Mouse (Mus musculus): ENCODE results near the gene Ptpn1. TPM values are rescaled to one million over a fixed set of nuclear protein-coding genes. Genes with fewer than 3 reads are reported as not detected.

Ptpn1 gene
- total RNA-seq, 2 experiments from 2014 or later, result 54.8 to 65.3 TPM

DNA sequence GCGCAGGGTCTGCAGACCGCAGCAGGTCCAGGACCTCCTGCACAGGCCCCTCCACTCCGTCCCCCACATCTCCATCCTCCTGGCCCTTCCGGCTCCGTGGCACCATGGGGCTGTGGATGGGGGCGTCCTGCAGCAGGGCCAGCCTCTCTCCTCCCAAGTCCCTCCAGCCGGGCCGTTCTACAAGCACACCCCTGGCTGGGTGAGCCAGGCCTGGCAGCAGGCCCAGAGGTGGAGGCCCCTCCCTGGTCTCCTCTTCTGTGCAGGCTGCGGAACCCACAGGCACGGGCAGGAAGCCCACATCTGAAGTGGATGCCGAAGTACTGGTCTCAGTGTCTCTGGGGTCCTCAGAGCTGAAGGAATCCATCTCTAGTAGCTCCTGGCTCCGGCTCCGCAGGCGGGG, 57.5 kb downstream of the Ptpn1 start:
- intact Hi-C loops (cut with DNase I), result loop anchor here (10.0 kb wide), 1 partner anchor 105 kb away; no protein-coding TSS in a partner anchor
- peak in 1 of 2 experiments; percentile 79 for DNase-seq (ENCODE audit: extremely low spot score in 1 of 2, low spot score in 2 of 2)

DNA sequence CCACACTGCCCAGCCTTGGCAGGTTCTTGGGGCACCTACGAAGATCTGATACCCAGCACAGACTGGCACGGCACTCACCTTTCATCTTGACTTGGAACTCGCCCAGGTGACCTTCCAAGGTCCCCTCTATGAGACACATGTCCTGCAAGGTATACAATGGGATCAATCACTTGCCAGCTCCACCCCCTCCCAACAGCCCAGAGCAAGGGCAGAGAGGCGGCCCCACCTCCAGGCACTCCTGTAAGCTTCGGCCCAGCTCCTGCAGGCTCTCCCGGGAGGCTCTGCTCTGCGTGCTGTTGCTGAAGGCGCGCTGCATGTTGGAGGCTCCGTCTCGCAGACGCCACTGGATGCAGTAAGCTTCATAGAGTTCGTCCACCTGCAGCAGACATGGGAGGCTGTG, 61.4 kb downstream of the Ptpn1 start:
- no peak for DNase-seq (ENCODE audit: extremely low spot score in 1 of 2, low spot score in 2 of 2)
- intact Hi-C loops (cut with DNase I), result no loop called here

GRCm38 (mm10) chr2:167995870-167996635, 64.2 kb downstream of the Ptpn1 start:
- intact Hi-C loops (cut with DNase I), result no loop called here
- DNase-seq (ENCODE audit: extremely low spot score in 1 of 2, low spot score in 2 of 2), result no peak

GRCm38 (mm10) chr2:167996672-167997215, 64.9 kb downstream of the Ptpn1 start:
- no peak for DNase-seq (ENCODE audit: extremely low spot score in 1 of 2, low spot score in 2 of 2)
- intact Hi-C loops (cut with DNase I), result no loop called here

DNA sequence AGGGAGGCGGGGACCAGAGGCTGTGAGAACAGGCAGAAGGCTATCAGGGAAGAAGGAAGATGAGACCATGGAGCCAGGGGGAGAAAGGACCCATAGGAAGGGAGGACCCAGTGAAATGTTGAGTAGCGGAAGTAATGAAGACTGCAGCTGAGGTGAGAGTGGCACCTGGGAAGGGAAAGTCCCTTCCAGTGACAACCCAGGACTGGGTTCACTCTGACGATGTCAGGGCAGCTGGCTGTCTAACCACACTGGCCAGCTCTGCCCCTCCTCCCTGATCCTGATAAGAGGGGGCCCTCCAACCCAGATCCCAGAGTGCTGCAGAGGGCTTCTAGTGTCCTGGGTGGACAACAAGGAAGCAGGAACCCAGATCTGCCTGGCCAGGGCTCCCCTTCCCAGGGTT, 65.7 kb downstream of the Ptpn1 start:
- intact Hi-C loops (cut with DNase I), result no loop called here
- no peak for DNase-seq (ENCODE audit: extremely low spot score in 1 of 2, low spot score in 2 of 2)

DNA sequence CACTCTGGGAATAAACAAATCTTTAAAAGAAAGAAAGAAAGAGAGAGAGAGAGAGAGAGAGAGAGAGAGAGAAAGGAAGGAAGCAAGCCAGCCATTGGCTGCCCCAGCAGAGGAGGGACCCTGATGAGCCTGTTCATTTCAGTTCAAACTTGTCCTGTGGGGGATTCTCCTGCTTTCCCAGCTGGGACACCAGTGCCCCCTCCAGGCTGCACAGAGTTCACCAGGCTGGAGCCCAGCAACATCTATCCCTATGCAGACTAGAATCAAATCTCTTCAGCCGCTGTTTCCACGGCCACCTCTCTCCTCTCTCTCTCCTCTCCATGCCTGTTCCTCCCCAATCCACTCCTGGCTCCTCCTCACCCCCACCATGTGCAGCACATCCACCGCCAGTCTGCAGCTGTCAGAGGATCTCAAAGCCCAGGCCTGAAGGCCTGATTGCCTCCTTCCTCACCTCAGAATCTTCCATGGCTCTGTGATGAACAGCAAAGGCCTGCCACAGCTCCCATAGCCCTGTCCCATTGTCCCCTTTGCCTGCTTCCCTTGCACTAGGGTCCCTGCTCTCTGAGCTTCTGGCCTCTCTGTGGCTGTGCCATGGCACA, 67.4 kb downstream of the Ptpn1 start:
- DNase-seq (ENCODE audit: extremely low spot score in 1 of 2, low spot score in 2 of 2), result no peak
- intact Hi-C loops (cut with DNase I), result no loop called here

DNA sequence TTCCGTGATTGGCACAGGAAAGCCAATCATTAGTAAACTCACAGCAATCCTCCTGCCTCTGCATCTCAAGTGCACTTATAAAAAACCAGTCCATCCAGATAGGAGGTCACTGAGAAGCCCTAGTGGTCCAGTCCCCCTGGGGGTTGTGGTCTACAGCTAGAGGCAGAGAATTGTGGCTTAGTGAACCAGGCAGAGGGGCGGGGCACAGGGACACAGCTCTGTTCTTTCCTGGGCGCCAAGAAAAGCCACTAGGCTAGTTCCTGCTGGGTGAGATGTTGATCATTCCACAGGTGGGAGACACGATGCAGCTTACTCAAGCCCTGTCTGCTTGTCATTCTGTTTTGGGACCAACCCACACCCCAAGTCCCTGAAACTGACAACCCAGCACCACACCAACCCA, 70.3 kb downstream of the Ptpn1 start:
- intact Hi-C loops (cut with DNase I), result no loop called here
- no peak for DNase-seq (ENCODE audit: extremely low spot score in 1 of 2, low spot score in 2 of 2)

DNA sequence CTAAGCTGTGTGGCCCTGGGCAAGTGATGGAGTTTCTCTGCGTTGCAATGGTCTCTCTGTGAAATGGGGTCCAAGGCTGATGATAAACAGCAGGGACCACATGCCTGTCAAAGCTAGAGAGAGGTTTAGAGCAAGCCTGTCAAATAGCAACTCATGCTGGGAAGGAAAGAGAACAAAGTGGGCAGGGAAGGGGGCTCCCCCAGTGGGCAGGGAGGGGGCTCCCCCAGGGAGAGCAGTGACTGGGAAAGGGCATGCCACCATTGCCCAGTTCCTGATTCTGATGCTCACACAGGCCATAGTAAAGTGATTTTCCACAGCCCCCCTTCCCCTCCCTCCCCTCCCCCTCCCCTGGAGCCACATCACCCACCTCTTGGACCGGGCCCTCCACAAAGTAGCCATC, 71.0 kb downstream of the Ptpn1 start:
- no peak for DNase-seq (ENCODE audit: extremely low spot score in 1 of 2, low spot score in 2 of 2)
- intact Hi-C loops (cut with DNase I), result no loop called here

GRCm38 (mm10) chr2:168003431-168003830, 71.6 kb downstream of the Ptpn1 start:
- intact Hi-C loops (cut with DNase I), result no loop called here
- DNase-seq (ENCODE audit: extremely low spot score in 1 of 2, low spot score in 2 of 2), result no peak

- no peak for DNase-seq (ENCODE audit: extremely low spot score in 1 of 2, low spot score in 2 of 2)
- intact Hi-C loops (cut with DNase I), result no loop called here
These were observed 72.5 kb downstream of the Ptpn1 start for GRCm38 (mm10) chr2:168004369-168004768.

- no peak for DNase-seq (ENCODE audit: extremely low spot score in 1 of 2, low spot score in 2 of 2)
- intact Hi-C loops (cut with DNase I), result no loop called here
These were observed 73.1 kb downstream of the Ptpn1 start for GRCm38 (mm10) chr2:168005005-168005404.

DNA sequence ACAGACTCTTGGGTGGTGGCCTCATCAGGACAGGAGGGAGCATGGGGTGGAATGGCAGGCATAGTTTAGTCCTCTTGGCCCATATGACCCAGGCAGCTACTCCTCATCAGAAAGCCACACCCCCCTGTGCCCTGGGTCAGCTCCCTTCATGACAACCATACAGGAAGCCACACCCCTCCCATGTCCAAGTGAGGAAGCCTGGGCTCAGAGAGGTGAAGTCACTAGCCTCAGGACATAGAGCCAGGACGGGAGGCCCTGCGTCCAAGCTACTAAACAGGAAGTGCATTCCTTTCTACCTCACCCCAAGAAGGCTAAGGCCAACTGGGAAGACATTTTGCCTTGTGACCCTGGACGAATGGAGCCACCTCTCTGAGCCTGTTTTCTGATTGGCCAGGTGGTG, 73.8 kb downstream of the Ptpn1 start:
- intact Hi-C loops (cut with DNase I), result no loop called here
- DNase-seq (ENCODE audit: extremely low spot score in 1 of 2, low spot score in 2 of 2), result no peak

DNA sequence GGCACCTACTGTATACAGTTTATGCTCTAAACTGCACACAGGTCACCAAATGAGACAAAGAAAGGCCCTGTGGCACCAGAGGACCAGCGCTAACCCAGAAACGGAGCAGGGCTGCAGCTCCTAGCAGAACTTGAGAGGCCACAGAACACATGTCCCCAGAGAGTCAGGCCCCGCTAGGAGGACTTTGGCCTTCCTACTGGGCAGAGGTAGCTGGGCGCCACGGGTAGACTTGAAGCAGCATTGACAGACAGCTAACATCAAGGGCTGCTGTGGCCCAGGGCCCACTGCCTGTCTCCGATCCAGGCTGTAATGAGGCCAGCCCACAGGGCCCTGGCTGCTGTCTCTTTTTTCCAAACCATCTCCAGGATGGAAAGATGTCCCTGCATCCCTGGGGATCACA, 74.6 kb downstream of the Ptpn1 start:
- DNase-seq (ENCODE audit: extremely low spot score in 1 of 2, low spot score in 2 of 2), result no peak
- intact Hi-C loops (cut with DNase I), result no loop called here

DNA sequence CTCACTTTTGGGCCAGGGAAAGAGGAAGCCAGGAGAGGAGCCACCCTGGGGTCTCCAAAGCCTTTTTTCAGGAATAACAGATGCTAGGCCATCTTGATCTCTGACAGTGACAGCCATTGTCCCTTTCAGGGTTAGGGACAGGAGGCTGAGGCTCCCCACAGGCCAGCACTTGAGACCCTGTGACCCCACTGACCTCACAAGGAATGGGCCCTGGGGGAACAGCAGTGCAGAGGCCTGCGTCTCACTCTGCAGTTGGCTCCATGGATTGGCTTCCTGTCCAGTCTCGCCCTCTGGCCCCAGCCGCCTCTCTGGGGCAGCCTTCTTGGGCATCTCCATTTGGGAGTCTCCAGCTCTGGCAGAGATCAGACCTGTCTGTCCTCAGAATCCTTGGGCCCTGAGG, 76.3 kb downstream of the Ptpn1 start:
- intact Hi-C loops (cut with DNase I), result no loop called here
- no peak for DNase-seq (ENCODE audit: extremely low spot score in 1 of 2, low spot score in 2 of 2)

GRCm38 (mm10) chr2:168009936-168010668, 78.2 kb downstream of the Ptpn1 start, which contains the start of gene Ripor3:
Gene Ripor3 (minus strand): TSS chr2:168010618.
- DNase-seq (ENCODE audit: extremely low spot score in 1 of 2, low spot score in 2 of 2), result peak in 1 of 2 experiments; percentile 78
- intact Hi-C loops (cut with DNase I), result loop anchor here (10.0 kb wide), 1 partner anchor 325 kb away; the partner anchor contains the start of genes Cebpb and Tmem189

- intact Hi-C loops (cut with DNase I), result loop anchor here (10.0 kb wide), 1 partner anchor 326 kb away; the partner anchor contains the start of genes Cebpb and Tmem189
- no peak for DNase-seq (ENCODE audit: extremely low spot score in 1 of 2, low spot score in 2 of 2)
These were observed 79.0 kb downstream of the Ptpn1 start for GRCm38 (mm10) chr2:168010893-168011292.

- intact Hi-C loops (cut with DNase I), result loop anchor here (10.0 kb wide), 1 partner anchor 332 kb away; the partner anchor contains the start of genes Cebpb and Tmem189
- DNase-seq (ENCODE audit: extremely low spot score in 1 of 2, low spot score in 2 of 2), result peak; percentile 31 to 67
These were observed 85.1 kb downstream of the Ptpn1 start for GRCm38 (mm10) chr2:168016951-168017391.

GRCm38 (mm10) chr2:168019201-168019715, 87.4 kb downstream of the Ptpn1 start:
- intact Hi-C loops (cut with DNase I), result loop anchor here (10.0 kb wide), 1 partner anchor 334 kb away; the partner anchor contains the start of genes Cebpb and Tmem189
- peak; percentile 32 to 58 for DNase-seq (ENCODE audit: extremely low spot score in 1 of 2, low spot score in 2 of 2)

All from left cerebral cortex, postnatal 10 days (tissue).